Mouse (Mus musculus) embryonic facial prominence, embryonic 14.5 days (tissue): ENCODE measurements around the gene Rab20. TPM values are rescaled to one million over a fixed set of nuclear protein-coding genes. Genes with fewer than 3 reads are reported as not detected.
"Not testable (repeated sequence)": the region's sequence is repeated elsewhere in the genome, so short reads cannot be mapped to it uniquely, and the experiment has no call there.

ENCODE experiments used
- ATAC-seq: fragments of 200-750 bp; cut with Nextera tagmentation; 2 replicates; pipeline ENCODE4 v1.8.0; 2017; ENCODE audit warnings: low read depth, moderate number of reproducible peaks, moderate TSS enrichment
- DNase-seq: peaks from one replicate; pipeline ENCODE4 v3.0.0-alpha.2; 2015; ENCODE audit warnings: low spot score
- H3K27ac ChIP-seq: fragments of 300-500 bp; sonication (generic); replicated peaks from 2 replicates; pipeline ENCODE4 v1.5.1; 2014; ENCODE audit warnings: low read depth, mild to moderate bottlenecking, low read length, moderate library complexity
- H3K27me3 ChIP-seq: fragments of 300-500 bp; sonication (generic); replicated peaks from 2 replicates; pipeline ENCODE4 v1.6.1; 2014; ENCODE audit warnings: low read length; ENCODE audit not compliant: control insufficient read depth, insufficient read depth
- H3K36me3 ChIP-seq: fragments of 300-500 bp; sonication (generic); 2 replicates; pipeline ENCODE4 v1.6.1; 2014; ENCODE audit warnings: low read length, mixed read lengths; ENCODE audit not compliant: control insufficient read depth, insufficient read depth
- H3K4me1 ChIP-seq: fragments of 300-500 bp; sonication (generic); 2 replicates; pipeline ENCODE4 v1.6.1; 2014; ENCODE audit warnings: antibody characterized with exemption, low read length; ENCODE audit not compliant: control insufficient read depth, insufficient read depth
- H3K4me2 ChIP-seq: fragments of 300-500 bp; sonication (generic); 2 replicates; pipeline ENCODE4 v1.6.1; 2014; ENCODE audit warnings: low read depth, mild to moderate bottlenecking, low read length, moderate library complexity, mixed read lengths
- H3K4me3 ChIP-seq: fragments of 300-500 bp; sonication (generic); 2 replicates; pipeline ENCODE4 v1.5.1; 2014; ENCODE audit warnings: low read depth, mild to moderate bottlenecking, low read length
- H3K9ac ChIP-seq: fragments of 300-500 bp; sonication (generic); 2 replicates; pipeline ENCODE4 v1.6.1; 2014; ENCODE audit warnings: low read depth, mild to moderate bottlenecking, low read length, moderate library complexity, mixed read lengths
- H3K9me3 ChIP-seq: fragments of 300-500 bp; sonication (generic); 2 replicates; pipeline ENCODE4 v1.6.1; 2016; ENCODE audit warnings: low read length; ENCODE audit not compliant: control insufficient read depth
- WGBS: fragments of 180-500 bp; shearing (Covaris S2); extraction: QIAGEN DNeasy Blood & Tissue Kit; methylation state at CpG from one replicate; pipeline ENCODE4 v1.1.7; 2014; 5-methylcytosine and 5-hydroxymethylcytosine counted together
- polyA plus RNA-seq: library from polyadenylated mRNA; unstranded; fragments of >200 nt; fragmentation: Nextera tagmentation; extraction: Ambion mirVana; gene quantifications from 2 replicates; pipeline ENCODE4 v1.2.1, GENCODE M21; 2014

The Rab20 gene
- polyA plus RNA-seq, 1 experiment from 2014 or later, result 2.1 TPM

DNA sequence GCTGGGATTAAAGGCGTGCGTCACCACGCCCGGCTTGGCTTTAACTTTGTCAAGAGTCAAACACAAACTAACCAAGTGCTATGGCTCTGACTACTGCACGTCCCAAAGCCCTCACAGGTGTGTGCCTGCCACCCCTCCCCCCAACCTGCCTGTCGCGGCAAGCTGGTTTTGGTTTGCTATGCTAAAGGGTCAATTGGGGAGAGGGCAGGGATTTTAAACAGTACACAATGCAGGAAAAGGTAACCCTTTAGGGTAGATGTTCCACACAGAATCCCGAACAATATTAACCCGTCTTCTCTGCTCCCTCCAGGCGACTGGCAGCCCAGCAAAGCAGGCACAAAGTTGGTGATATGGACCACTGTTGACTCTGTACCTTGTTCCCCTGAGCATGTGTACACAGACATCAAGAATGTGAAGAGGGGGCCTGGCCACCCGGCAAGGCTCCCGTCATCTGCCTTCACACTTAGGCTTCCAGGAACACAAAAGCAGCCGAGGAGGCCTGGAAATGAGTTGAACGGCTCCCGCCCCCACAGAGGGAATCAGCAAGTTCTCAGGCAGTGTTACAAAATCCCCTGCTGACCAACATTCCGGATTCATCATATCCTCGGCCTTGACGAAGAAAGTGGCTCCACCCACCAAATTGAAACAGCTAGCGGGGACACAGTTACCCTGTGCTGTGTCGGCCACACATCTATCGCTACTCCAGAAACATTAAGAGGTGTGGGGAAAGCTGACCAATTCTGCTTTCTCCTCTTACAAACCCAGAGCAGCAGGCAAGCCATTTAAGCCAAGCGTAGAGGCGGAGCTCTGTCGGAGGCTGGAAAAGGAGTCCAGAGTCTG is 2.0 kb downstream of the Rab20 start:
- H3K27ac ChIP-seq, result no peak overlapping the region
- peak overlapping the region; percentile 57 for H3K4me3 ChIP-seq
- peak; percentile 64 for DNase-seq
- H3K36me3 ChIP-seq, result no peaks in the 10 kb centered on the region
- peak overlapping the region; percentile 99 for H3K4me2 ChIP-seq
- 7% methylated on average over 24 of the region's 24 CpGs for WGBS
- H3K9ac ChIP-seq, result 0 out of 2 replicates have a peak overlapping the region, but pooled peaks have one; percentile 15
- peaks cover 76% of the 10 kb centered on the region for H3K27me3 ChIP-seq
- H3K9me3 ChIP-seq, result no peaks in the 10 kb centered on the region
- ATAC-seq, result peak; percentile 31; the same call in 1 of the 2 replicates
- peaks cover 6% of the 10 kb centered on the region; the same call in 1 of the 2 replicates for H3K4me1 ChIP-seq

GRCm38 (mm10) chr8:11475876-11476275 is 2.6 kb downstream of the Rab20 start:
- H3K27me3 ChIP-seq, result peaks cover 71% of the 10 kb centered on the region
- no peak overlapping the region for H3K4me3 ChIP-seq
- H3K36me3 ChIP-seq, result no peaks in the 10 kb centered on the region
- H3K4me2 ChIP-seq, result no peak overlapping the region
- ATAC-seq (no peak), DNase-seq (no peak)
- 23% methylated on average over 2 of the region's 2 CpGs for WGBS
- H3K27ac ChIP-seq, result no peak overlapping the region
- H3K4me1 ChIP-seq, result peaks cover 6% of the 10 kb centered on the region; the same call in 1 of the 2 replicates
- no peaks in the 10 kb centered on the region for H3K9me3 ChIP-seq
- no peak overlapping the region for H3K9ac ChIP-seq

DNA sequence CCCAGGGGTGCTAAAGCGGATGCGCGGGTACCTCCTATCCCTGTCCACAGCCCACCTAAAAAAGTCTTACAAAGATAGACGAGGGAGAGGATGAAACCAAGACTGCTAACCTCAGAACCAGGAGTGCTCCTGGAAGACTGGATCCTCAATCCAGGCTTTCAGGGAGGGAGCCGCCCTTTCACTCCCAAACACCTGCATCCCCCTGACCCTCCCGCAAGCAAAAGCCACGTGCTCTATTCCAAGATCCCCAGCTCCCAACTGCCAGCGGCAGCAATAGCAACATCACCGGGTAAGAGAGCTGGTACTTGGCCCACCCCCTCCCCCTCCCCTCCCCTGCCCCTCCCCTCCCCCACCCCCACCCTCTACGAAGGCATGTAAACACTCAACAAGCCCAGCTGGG is 3.1 kb downstream of the Rab20 start:
- WGBS, result 3% methylated on average over 6 of the region's 10 CpGs
- Histone ChIP-seq H3K9ac (no peak overlapping the region), H3K4me2 (no peak overlapping the region)

DNA sequence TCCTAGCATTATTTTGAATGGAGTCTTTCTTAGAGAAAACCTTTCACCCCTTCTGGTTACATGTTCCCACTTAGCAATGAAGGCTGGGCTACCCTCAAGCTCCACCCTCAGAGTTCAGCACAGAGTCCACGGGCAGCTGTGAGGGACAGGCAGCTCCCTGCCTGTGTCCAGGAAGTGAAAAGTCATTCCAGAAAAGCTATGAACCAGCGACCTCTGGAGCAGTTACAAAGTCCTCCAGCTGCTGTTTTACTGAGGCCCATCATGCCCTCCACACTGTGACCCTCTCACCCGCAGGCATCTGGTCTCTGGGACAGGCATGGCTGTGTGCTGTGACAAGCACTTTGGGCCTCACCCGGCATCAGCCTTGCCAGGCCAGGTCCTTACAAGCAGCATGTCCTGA is 5.4 kb downstream of the Rab20 start:
- Histone ChIP-seq H3K36me3 (no peaks in the 10 kb centered on the region), H3K27me3 (peaks cover 43% of the 10 kb centered on the region), H3K9me3 (no peaks in the 10 kb centered on the region), H3K4me1 (peaks cover 6% of the 10 kb centered on the region; the same call in 1 of the 2 replicates), H3K27ac (no peak overlapping the region), H3K9ac (no peak overlapping the region), H3K4me3 (no peak overlapping the region), H3K4me2 (no peak overlapping the region)
- WGBS, result 37% methylated on average over 4 of the region's 4 CpGs
- DNase-seq (no peak), ATAC-seq (no peak)

More for the DNA sequence above, 3.1 kb downstream of the Rab20 start:
- Histone ChIP-seq H3K4me1 (peaks cover 6% of the 10 kb centered on the region; the same call in 1 of the 2 replicates), H3K9me3 (no peaks in the 10 kb centered on the region), H3K27ac (no peak overlapping the region), H3K36me3 (no peaks in the 10 kb centered on the region), H3K27me3 (peaks cover 67% of the 10 kb centered on the region), H3K4me3 (no peak overlapping the region)
- no peak for DNase-seq
- no peak for ATAC-seq

- Histone ChIP-seq H3K27ac (no peak overlapping the region), H3K36me3 (no peaks in the 10 kb centered on the region), H3K4me3 (no peak overlapping the region), H3K4me2 (no peak overlapping the region), H3K9me3 (no peaks in the 10 kb centered on the region), H3K4me1 (peaks cover 1% of the 10 kb centered on the region; the same call in 1 of the 2 replicates), H3K27me3 (peaks cover 27% of the 10 kb centered on the region), H3K9ac (no peak overlapping the region)
- WGBS, result 45% methylated on average over 8 of the region's 8 CpGs
- no peak for DNase-seq
- ATAC-seq, result no peak
Observed at GRCm38 (mm10) chr8:11471309-11471708, 7.2 kb downstream of the Rab20 start.

GRCm38 (mm10) chr8:11470694-11471093 is 7.8 kb downstream of the Rab20 start:
- no peak overlapping the region for H3K27ac ChIP-seq
- no peak for DNase-seq
- ATAC-seq, result no peak
- no peak overlapping the region for H3K4me2 ChIP-seq
- H3K9me3 ChIP-seq, result no peaks in the 10 kb centered on the region
- no peak overlapping the region for H3K4me3 ChIP-seq
- 71% methylated on average over 7 of the region's 7 CpGs for WGBS
- H3K9ac ChIP-seq, result no peak overlapping the region
- no peaks in the 10 kb centered on the region for H3K36me3 ChIP-seq
- peaks cover 21% of the 10 kb centered on the region for H3K27me3 ChIP-seq
- no peaks in the 10 kb centered on the region for H3K4me1 ChIP-seq

DNA sequence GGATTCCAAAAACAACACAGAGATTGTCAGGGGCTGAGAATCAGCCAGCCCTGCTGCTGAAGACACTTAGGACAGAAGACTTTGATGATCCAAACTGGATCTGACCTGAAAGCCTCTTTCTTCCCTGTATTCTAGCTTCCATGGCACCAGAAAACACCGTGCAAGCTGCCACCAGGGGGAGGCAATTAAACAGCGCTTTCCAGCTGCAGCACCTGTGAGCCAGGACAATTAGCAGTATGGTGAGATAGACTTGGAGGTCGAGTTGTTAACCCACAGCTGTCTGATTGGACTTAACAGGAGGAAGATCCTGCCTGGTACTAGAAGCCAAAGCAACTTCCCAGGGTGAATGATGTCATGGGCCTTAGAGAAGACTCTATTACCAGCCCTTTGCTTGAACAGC is 9.4 kb downstream of the Rab20 start:
- H3K4me1 ChIP-seq, result no peaks in the 10 kb centered on the region
- ATAC-seq (no peak), DNase-seq (peak; percentile 53)
- no peaks in the 10 kb centered on the region for H3K36me3 ChIP-seq
- H3K9me3 ChIP-seq, result no peaks in the 10 kb centered on the region
- 6% methylated on average over 3 of the region's 3 CpGs for WGBS
- no peak overlapping the region for H3K4me2 ChIP-seq
- H3K27me3 ChIP-seq, result peaks cover 6% of the 10 kb centered on the region
- H3K27ac ChIP-seq, result no peak overlapping the region
- H3K4me3 ChIP-seq, result no peak overlapping the region
- H3K9ac ChIP-seq, result no peak overlapping the region

DNA sequence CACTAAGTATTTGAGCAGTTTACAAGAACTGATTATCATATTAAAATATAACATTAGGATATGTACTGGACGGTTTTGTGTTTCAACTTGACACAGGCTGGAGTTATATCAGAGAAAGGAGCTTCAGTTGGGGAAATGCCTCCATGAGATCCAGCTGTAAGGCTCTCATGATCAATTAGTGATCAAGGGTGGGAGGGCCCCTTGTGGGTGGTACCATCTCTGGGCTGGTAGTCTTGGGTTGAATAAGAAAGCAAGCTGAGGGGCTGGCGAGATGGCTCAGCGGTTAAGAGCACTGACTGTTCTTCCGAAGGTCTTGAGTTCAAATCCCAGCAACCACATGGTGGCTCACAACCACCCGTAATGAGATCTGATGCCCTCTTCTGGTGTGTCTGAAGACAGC is 12.0 kb downstream of the Rab20 start:
- H3K9me3 ChIP-seq, H3K36me3 ChIP-seq, H3K27ac ChIP-seq, H3K9ac ChIP-seq, H3K4me2 ChIP-seq, H3K4me1 ChIP-seq, H3K27me3 ChIP-seq, ATAC-seq, DNase-seq, H3K4me3 ChIP-seq: not testable (repeated sequence)
- WGBS, result 78% methylated on average over 4 of the region's 5 CpGs

- no peaks in the 10 kb centered on the region for H3K27me3 ChIP-seq
- no peak overlapping the region for H3K4me3 ChIP-seq
- no peaks in the 10 kb centered on the region for H3K36me3 ChIP-seq
- no peak overlapping the region for H3K27ac ChIP-seq
- no peak overlapping the region for H3K9ac ChIP-seq
- H3K4me1 ChIP-seq, result no peaks in the 10 kb centered on the region; the same call in 1 of the 2 replicates
- DNase-seq (no peak), ATAC-seq (no peak)
- WGBS, result 85% methylated on average over 4 of the region's 4 CpGs
- H3K4me2 ChIP-seq, result no peak overlapping the region
- H3K9me3 ChIP-seq, result no peaks in the 10 kb centered on the region
Observed at GRCm38 (mm10) chr8:11465619-11466018, 12.9 kb downstream of the Rab20 start.
